Mouse (Mus musculus): ENCODE results near the gene Zfp628. TPM values are rescaled to one million over a fixed set of nuclear protein-coding genes. Genes with fewer than 3 reads are reported as not detected.

Gene Zfp628
- total RNA-seq, 2 experiments from 2014 or later, result 21.1 to 21.4 TPM

- DNase-seq, result no peak
- intact Hi-C loops (cut with DNase I), result no loop called here
These were observed 2.5 kb downstream of the Zfp628 start for GRCm38 (mm10) chr7:4917494-4917893.

GRCm38 (mm10) chr7:4918681-4919080, 3.7 kb downstream of the Zfp628 start:
- DNase-seq, result no peak
- intact Hi-C loops (cut with DNase I), result no loop called here

- no peak for DNase-seq
- intact Hi-C loops (cut with DNase I), result no loop called here
These were observed 4.1 kb downstream of the Zfp628 start for GRCm38 (mm10) chr7:4919096-4919495.

DNA sequence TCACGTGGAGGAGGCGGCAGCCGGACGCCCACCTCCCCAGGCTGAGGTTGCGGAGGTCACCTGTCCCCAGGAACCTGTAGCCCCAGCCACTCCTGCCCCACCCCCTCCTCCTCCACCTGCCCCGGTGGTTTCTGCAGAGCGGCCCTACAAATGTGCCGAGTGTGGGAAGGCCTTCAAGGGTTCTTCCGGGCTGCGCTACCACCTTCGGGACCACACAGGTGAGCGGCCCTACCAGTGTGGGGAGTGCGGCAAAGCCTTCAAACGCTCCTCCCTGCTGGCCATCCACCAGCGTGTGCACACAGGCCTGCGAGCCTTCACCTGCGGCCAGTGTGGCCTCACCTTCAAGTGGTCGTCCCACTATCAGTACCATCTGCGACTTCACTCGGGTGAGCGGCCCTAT, 5.0 kb downstream of the Zfp628 start:
- DNase-seq, result no peak
- intact Hi-C loops (cut with DNase I), result no loop called here

GRCm38 (mm10) chr7:4920496-4920895, 5.5 kb downstream of the Zfp628 start:
- DNase-seq, result no peak
- intact Hi-C loops (cut with DNase I), result no loop called here

- DNase-seq, result no peak
- intact Hi-C loops (cut with DNase I), result no loop called here
These were observed 6.2 kb downstream of the Zfp628 start for GRCm38 (mm10) chr7:4920976-4921823.

GRCm38 (mm10) chr7:4921824-4922482, 6.9 kb downstream of the Zfp628 start, which contains the start of gene Nat14:
Gene Nat14, plus strand, starts transcription at chr7:4922028.
- DNase-seq, result no peak
- intact Hi-C loops (cut with DNase I), result no loop called here

- intact Hi-C loops (cut with DNase I), result no loop called here
- peak; percentile 87 for DNase-seq
These were observed 7.5 kb downstream of the Zfp628 start for GRCm38 (mm10) chr7:4922508-4922907.

- peak; percentile 91 for DNase-seq
- intact Hi-C loops (cut with DNase I), result no loop called here
These were observed 8.0 kb downstream of the Zfp628 start for GRCm38 (mm10) chr7:4922931-4923565.

DNA sequence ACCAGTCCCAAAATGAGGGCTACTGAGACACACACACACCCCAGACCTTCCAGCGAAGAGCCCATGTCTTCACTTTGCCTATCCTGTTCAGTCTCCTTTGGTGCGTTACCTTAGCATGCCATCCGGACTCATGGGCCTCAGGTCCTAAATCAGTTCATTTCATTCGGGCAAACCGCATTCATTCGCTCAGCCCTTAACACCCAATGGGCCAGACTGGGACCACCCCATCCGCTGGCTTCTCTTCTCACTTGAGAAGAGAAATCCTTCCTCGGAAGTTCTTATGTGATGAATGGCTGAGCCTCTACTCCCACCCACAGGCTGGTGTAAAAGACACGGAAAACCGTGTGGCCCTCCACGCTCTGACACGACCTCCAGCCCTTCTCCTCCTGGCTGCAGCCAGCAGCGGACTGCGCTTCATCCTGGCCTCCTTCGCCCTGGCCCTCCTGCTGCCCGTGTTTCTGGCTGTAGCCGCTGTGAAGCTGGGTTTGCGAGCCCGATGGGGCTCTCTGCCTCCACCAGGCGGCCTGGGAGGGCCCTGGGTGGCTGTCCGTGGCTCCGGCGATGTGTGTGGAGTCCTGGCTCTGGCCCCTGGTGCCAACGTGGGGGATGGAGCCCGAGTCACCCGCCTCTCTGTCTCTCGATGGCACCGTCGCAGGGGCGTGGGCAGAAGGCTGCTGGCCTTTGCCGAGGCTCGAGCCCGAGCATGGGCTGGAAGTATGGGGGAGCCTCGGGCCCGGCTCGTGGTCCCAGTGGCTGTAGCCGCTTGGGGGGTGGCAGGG, 8.8 kb downstream of the Zfp628 start:
- intact Hi-C loops (cut with DNase I), result no loop called here
- DNase-seq, result peak; percentile 74

DNA sequence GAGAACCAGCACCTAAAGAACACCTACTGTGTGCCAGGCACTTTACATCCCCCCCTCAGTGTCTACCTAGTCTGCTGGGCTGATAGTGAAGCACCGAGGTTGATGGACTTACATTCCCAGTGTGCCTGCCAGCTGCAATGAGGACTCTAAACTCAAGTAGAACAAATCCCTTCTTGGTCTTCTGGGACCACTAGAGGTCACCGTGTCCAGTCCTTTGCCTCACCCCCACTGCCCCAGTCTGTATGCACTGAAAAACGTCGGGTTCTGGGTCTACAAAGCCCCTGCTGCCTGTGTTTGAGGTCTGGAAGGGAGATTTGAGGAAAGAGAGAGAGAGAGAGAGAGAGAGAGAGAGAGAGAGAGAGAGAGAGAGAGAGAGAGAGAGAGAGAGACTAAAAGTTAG, 9.5 kb downstream of the Zfp628 start:
- no peak for DNase-seq
- intact Hi-C loops (cut with DNase I), result no loop called here

DNA sequence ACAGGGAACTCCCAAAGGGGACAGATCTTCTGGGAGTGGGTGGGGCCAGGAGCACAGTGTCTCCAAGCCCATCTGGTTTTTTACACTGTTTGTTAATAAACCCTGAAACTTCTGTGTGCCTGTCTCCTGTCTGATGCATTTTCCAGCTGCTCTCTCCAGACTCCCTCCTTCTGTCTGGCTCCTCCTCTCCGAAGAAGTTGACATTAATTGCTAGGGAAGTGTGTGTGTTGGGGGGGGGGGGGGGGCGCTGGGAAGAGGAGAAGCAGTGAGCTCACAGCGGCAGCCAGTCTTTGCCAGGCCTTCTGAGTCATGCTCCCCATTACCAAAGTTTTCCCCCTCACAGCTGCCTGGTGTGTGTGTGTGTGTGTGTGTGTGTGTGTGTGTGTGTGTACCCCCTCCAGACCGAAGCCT, 9.9 kb downstream of the Zfp628 start:
- intact Hi-C loops (cut with DNase I), result no loop called here
- DNase-seq, result no peak

DNA sequence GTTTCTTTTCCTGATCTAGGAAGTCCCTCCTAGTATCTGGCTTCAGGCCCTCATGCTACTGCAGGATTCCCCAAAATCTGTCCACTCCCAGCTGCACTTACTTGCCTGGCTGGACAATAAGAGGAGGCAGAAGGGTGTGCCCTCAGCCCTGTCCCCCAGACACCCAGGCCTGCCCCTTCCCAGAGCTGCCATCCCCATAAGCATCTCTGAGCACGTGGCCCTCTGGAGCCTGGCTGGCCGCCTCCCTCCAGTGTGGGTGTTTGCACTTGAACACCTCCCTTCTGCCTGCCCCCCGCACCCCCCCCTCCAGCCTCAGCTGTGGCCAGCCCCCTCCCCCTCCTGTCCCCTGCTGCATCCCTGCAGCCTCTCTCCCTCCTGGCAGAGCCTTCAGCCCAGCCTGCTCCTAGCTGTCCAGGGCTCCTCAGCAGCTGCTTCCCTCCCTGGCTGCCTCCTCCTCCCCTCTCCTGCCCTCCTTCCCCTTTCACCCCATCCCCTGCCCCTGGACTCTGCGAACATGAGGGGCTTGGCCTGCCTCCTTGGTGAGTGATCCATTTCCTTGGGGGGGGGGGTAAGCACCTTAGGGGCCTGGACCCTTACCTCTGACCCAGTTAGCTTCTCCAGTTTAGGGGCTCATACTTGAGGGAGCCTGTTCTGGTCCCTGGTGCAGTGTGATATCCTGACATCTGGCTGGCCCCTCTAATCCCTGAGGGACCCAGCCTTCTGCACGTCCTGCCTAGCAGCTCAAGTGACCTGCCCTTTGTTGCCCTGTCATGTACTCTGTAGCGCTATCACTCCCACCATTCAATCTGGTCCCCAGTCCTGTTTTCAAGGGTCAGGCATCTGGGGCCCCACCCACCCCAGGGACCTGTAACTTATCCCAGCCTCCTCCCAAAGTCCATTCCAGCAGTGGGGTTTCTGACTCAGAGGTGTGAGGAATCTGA, 10.7 kb downstream of the Zfp628 start, which contains the start of gene Ssc5d:
TSS of gene Ssc5d (plus strand) at position 345 of the 941 bp plus-strand sequence.
- DNase-seq, result peak; percentile 81
- intact Hi-C loops (cut with DNase I), result no loop called here

DNA sequence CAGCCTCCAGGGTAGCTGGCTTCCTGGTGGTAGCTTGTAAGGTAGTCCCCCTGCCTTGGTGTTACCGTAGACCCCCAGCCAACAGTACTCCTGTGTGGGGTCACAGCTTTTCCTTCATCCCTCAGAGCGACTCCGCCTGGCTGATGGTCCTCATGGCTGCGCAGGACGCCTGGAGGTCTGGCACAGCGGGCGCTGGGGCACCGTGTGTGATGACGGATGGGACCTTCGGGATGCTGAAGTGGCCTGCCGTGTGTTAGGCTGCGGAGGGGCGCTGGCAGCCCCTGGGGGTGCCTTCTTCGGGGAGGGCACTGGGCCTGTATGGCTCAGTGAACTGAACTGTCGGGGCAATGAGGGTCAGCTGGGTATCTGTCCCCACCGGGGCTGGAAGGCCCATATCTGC, 11.8 kb downstream of the Zfp628 start:
- no peak for DNase-seq
- intact Hi-C loops (cut with DNase I), result no loop called here

GRCm38 (mm10) chr7:4927711-4928110, 12.7 kb downstream of the Zfp628 start:
- DNase-seq, result no peak
- intact Hi-C loops (cut with DNase I), result no loop called here

GRCm38 (mm10) chr7:4928323-4928722, 13.3 kb downstream of the Zfp628 start:
- intact Hi-C loops (cut with DNase I), result no loop called here
- DNase-seq, result no peak

GRCm38 (mm10) chr7:4933103-4933502, 18.1 kb downstream of the Zfp628 start:
- DNase-seq, result peak; percentile 57
- intact Hi-C loops (cut with DNase I), result loop anchor here (10.0 kb wide), 1 partner anchor 112 kb away; no protein-coding TSS in a partner anchor

- DNase-seq, result no peak
- intact Hi-C loops (cut with DNase I), result loop anchor here (10.0 kb wide), 1 partner anchor 110 kb away; no protein-coding TSS in a partner anchor
These were observed 19.3 kb downstream of the Zfp628 start for GRCm38 (mm10) chr7:4934160-4934914.

DNA sequence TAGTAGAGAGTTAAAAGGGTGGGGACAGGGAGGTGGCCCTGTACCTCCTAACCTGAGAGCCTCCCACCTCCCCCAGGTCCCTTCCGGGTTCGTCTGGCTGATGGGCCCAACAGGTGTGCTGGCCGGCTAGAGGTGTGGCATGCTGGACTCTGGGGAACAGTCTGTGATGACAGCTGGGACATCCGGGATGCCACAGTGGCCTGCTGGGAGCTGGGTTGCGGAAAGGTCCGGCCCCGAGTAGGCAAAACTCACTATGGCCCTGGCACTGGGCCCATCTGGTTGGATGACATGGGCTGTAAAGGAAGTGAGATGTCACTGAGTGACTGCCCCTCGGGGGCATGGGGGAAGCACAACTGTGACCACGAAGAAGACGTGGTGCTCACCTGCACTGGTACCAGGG, 21.8 kb downstream of the Zfp628 start:
- DNase-seq, result no peak
- intact Hi-C loops (cut with DNase I), result loop anchor here (10.0 kb wide), 1 partner anchor 108 kb away; no protein-coding TSS in a partner anchor

Measured in left cerebral cortex, postnatal 4 days (tissue).